Mouse (Mus musculus): ENCODE data around the gene Vamp5. TPM values are rescaled to one million over a fixed set of nuclear protein-coding genes. Genes with fewer than 3 reads are reported as not detected.

Gene Vamp5
- polyA plus RNA-seq (2016; fragmentation: Nextera tagmentation; extraction: Ambion mirVana), result 17.3 and 18.7 TPM in 2 replicates

DNA sequence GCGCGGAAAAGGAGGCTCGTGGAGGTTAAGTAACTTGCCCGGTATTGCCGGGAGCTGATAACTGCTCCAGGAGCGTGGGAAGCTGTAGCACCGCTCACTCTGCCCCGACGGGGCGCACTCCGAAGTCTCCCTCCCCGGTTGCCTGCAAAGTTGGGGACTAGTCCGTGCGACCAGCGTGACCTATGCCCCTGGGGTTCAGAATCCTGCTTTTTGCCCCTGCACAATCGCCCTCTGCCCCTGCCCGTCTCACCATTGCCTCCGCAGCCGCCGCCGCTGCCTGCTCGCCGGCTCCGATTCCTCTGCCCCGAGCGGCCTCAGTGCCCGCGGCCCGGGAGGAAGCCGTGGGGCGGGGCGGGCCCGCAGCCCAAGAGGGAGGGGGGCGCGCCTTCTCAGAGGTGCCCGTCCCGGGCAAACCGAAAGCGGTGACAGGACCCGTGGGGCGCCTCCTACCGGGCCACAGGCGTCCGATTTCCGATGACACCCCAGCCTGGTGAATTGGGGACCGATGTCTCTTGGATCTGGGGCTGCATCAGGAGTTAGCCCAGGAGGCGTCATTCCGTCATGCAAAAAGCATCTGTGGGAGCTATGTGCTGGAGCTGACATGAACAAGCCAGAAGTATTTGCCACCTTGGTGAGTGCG is at the start of gene Vamp5:
Gene Vamp5, minus strand, starts transcription at position 338 of the 640 bp plus-strand sequence.
- 2% methylated on average over 49 of the region's 49 CpGs for WGBS
- Histone ChIP-seq H3K4me2 (replicated peaks) (peak within 1 kb of the TSS; percentile 70), H3K9me3 (no peaks in the 10 kb centered on the region), H3K4me3 (peak within 1 kb of the TSS; percentile 40), H3K27me3 (replicated peaks) (peaks cover 15% of the 10 kb centered on the region), H3K36me3 (no peaks in the 10 kb centered on the region), H3K4me1 (peaks cover 8% of the 10 kb centered on the region; the same call in 1 of the 2 replicates), H3K27ac (no peak within 1 kb of the TSS), H3K9ac (peak within 1 kb of the TSS; percentile 30)
- peak; percentile 44; the same call in 1 of the 2 replicates for ATAC-seq (ENCODE audit: low FRiP score, low read depth)

DNA sequence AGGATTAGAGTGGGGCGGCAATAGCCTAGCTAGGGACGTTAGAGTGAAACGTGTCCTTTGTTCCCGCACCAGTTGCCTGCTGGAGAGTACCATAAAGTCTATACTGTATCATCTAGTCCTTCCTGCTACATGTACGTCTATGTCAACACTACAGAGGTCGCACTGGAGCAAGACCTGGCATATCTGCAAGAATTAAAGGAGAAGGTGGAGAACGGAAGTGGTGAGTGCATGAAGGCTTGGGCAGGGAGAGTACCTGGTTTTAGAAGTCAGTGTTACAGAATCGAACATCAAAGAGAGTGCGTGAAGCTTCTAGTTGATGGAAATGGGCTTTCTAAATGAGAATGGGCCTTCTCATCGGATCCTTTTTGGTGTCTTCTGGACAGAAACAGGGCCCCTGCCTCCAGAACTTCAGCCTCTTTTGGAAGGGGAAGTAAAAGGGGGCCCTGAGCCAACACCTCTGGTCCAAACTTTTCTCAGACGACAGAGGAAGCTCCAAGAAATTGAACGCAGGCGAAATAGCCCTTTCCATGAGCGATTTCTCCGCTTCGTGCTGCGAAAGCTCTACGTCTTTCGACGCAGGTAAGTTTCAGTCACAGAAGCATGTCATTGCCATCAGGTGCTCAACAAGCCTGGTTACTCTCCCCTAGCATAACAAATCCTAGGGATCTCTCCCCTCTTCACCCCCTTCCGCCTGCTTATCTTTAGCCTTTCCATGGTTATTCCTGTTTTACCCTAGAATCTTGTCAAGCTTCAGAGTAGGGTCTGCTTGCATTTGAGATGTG is 49.0 kb upstream of the Vamp5 start:
- Histone ChIP-seq H3K4me3 (no peak overlapping the region), H3K4me2 (replicated peaks) (no peak overlapping the region), H3K36me3 (peaks cover 63% of the 10 kb centered on the region), H3K27me3 (replicated peaks) (no peaks in the 10 kb centered on the region), H3K9me3 (no peaks in the 10 kb centered on the region), H3K4me1 (0 out of 2 replicates have a peak, but pooled peaks cover 5% of the 10 kb centered on the region), H3K27ac (no peak overlapping the region), H3K9ac (no peak overlapping the region)
- 88% methylated on average over 21 of the region's 21 CpGs for WGBS
- ATAC-seq (ENCODE audit: low FRiP score, low read depth), result no peak

DNA sequence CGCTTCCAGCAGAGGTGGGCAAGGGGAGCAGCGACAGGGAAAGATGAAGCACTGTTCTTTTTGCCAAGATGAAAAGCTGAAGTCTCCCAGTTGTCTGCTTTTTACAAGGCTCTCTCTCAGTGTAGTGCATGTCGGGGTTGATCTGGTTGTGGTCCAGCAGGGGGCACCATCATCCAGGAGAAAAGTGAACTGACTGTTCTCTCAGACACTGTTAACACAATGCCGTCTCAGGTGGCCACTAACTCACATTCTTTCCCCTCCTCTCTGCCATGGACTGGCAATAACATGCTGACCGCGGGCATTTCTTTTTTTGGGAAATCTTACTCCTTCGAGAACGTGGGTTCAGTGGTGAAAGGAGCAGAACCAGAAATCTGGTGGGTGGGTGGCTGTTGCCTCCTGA is 47.8 kb upstream of the Vamp5 start:
- H3K27ac ChIP-seq, result no peak overlapping the region
- H3K9ac ChIP-seq, result no peak overlapping the region
- H3K36me3 ChIP-seq, result peaks cover 66% of the 10 kb centered on the region
- no peaks in the 10 kb centered on the region for H3K9me3 ChIP-seq
- H3K27me3 ChIP-seq (replicated peaks), result no peaks in the 10 kb centered on the region
- H3K4me1 ChIP-seq, result 0 out of 2 replicates have a peak, but pooled peaks cover 5% of the 10 kb centered on the region
- 37% methylated on average over 8 of the region's 8 CpGs for WGBS
- H3K4me2 ChIP-seq (replicated peaks), result no peak overlapping the region
- ATAC-seq (ENCODE audit: low FRiP score, low read depth), result peak; percentile 86
- H3K4me3 ChIP-seq, result no peak overlapping the region

DNA sequence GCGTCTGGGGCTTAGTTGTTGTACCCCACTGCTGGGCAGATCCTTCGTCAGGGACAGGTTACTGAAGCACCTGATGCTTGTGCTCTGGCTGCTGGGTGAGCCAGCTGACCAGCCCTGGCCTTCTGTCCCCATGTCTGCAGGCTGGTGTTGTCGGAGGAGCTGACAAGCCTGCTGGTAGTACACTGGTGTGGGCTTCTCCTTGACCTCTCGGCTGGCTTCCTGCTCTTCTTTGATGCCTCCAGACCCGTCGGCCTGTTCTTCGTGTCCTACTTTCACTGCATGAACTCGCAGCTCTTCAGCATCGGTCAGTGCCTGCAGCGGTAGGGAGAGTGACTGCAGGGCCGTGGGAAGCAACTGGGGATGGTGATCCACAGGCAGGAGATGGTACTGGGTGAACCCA is 45.4 kb upstream of the Vamp5 start:
- Histone ChIP-seq H3K9me3 (no peaks in the 10 kb centered on the region), H3K4me3 (no peak overlapping the region), H3K9ac (no peak overlapping the region), H3K27me3 (replicated peaks) (no peaks in the 10 kb centered on the region), H3K36me3 (peaks cover 74% of the 10 kb centered on the region), H3K4me1 (0 out of 2 replicates have a peak, but pooled peaks cover 5% of the 10 kb centered on the region), H3K4me2 (replicated peaks) (no peak overlapping the region), H3K27ac (no peak overlapping the region)
- 95% methylated on average over 11 of the region's 11 CpGs for WGBS
- ATAC-seq (ENCODE audit: low FRiP score, low read depth), result no peak

DNA sequence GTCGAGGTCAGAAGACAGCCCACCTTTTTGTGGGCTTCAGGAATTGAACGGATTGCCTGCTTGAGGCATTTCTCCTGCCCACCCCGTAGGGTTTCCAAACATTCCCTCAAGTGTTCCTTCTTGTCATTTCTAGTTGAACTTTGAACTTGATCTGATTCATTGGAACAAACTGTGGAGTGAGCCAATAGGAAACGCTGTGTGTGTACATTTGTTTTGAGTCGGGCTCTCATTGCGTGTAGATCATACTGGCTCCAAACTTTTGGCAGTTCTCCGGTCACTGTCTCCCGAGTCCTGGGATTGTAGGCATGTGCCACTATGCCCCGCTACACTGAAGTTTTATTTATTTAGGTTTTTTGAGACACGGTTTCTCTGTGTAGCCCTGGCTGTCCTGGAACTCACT is 40.6 kb upstream of the Vamp5 start:
- peaks cover 2% of the 10 kb centered on the region; the same call in 1 of the 2 replicates for H3K4me1 ChIP-seq
- H3K9ac ChIP-seq, result no peak overlapping the region
- 95% methylated on average over 10 of the region's 10 CpGs for WGBS
- H3K4me3 ChIP-seq, result no peak overlapping the region
- peaks cover 68% of the 10 kb centered on the region for H3K36me3 ChIP-seq
- ATAC-seq (ENCODE audit: low FRiP score, low read depth), result no peak
- no peaks in the 10 kb centered on the region for H3K27me3 ChIP-seq (replicated peaks)
- H3K27ac ChIP-seq, result no peak overlapping the region
- H3K4me2 ChIP-seq (replicated peaks), result no peak overlapping the region
- H3K9me3 ChIP-seq, result no peaks in the 10 kb centered on the region

DNA sequence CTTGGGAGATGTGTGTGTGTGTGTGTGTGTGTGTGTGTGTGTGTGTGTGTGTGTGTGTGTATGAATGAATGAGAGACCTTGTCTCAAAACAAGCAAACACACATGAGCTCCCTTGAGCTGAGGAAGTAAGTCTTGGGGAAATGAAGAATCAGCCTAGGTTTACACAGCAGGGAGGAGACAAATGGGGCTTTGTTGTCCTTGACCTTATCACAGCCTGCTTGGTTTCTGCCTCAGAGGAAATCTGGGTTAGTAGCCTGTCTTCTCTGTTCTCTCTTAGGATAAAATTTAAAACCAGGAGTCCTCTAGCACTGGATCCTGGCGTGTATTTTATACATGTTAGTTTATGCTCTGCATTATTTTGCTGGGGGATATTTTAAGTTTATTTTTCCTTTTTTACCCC is 39.5 kb upstream of the Vamp5 start:
- H3K27ac ChIP-seq, result no peak overlapping the region
- H3K4me2 ChIP-seq (replicated peaks), result no peak overlapping the region
- no peaks in the 10 kb centered on the region for H3K27me3 ChIP-seq (replicated peaks)
- peaks cover 57% of the 10 kb centered on the region for H3K36me3 ChIP-seq
- H3K4me1 ChIP-seq, result peaks cover 12% of the 10 kb centered on the region
- H3K9ac ChIP-seq, result no peak overlapping the region
- H3K9me3 ChIP-seq, result no peaks in the 10 kb centered on the region
- 95% methylated on average over 1 of the region's 1 CpGs for WGBS
- no peak overlapping the region for H3K4me3 ChIP-seq
- ATAC-seq (ENCODE audit: low FRiP score, low read depth), result no peak

DNA sequence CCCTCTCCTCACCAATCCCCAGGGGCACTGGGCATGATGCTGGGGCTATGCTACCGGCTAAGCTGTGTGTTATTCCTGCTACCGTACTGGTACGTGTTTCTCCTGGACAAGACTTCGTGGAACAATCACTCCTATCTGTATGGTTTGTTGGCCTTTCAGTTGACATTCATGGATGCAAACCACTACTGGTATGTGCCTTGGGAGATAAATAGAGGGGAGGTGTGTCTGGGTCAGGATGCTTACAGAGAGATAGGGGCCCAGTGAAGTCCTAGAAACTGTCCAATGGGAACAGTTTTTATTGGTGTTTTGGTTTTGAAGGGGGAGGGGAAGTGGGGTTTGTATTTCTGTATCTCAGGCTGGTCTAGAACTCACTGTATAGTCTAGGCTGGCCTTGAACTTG is 38.0 kb upstream of the Vamp5 start:
- no peak overlapping the region for H3K4me3 ChIP-seq
- H3K9me3 ChIP-seq, result no peaks in the 10 kb centered on the region
- ATAC-seq (ENCODE audit: low FRiP score, low read depth), result no peak
- H3K9ac ChIP-seq, result no peak overlapping the region
- peaks cover 42% of the 10 kb centered on the region for H3K36me3 ChIP-seq
- H3K4me2 ChIP-seq (replicated peaks), result no peak overlapping the region
- WGBS, result 92% methylated on average over 4 of the region's 4 CpGs
- H3K27me3 ChIP-seq (replicated peaks), result no peaks in the 10 kb centered on the region
- H3K4me1 ChIP-seq, result peaks cover 14% of the 10 kb centered on the region
- H3K27ac ChIP-seq, result no peak overlapping the region

DNA sequence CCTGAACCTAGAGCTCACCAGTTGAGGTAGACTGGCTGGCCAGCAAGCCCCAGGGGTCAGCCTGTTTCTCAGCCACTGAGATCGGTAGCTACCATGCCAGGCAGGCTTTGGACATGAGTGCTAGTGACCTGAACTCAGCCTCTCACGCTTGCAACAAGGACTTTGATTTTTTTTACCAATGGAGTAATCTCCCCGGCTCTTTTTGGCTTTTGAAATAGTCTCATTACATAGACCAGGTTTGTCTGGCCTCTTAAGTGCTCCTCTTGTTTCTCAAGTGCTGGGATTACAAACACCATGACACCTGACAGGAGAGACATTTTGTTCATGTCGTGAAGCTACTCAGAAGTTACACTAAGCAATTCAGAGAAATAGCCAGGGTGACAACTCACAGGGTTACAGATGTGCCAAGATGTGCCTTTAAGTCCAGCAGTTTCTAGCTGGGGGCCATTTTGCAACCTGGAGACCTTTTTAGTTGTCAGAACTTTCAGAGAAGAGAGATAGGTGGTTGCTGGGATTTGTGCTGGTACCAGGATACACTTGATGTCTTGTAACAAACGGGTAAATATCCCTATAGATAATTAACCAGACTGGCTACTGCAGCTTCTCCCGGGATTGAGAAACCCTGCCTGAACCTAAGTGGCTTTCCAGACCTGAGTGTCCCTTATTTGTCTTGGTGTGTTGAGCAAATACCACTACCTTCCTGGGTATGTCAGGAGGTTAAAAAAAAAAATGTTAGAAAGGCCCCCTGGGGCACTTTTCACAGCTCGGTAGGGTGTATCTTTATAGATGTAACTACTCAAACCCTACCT is 35.9 kb upstream of the Vamp5 start:
- no peak overlapping the region for H3K9ac ChIP-seq
- peaks cover 24% of the 10 kb centered on the region for H3K36me3 ChIP-seq
- WGBS, result 91% methylated on average over 7 of the region's 7 CpGs
- no peak overlapping the region for H3K4me2 ChIP-seq (replicated peaks)
- H3K4me3 ChIP-seq, result no peak overlapping the region
- no peak for ATAC-seq (ENCODE audit: low FRiP score, low read depth)
- H3K9me3 ChIP-seq, result no peaks in the 10 kb centered on the region
- H3K27me3 ChIP-seq (replicated peaks), result no peaks in the 10 kb centered on the region
- no peak overlapping the region for H3K27ac ChIP-seq
- H3K4me1 ChIP-seq, result peaks cover 14% of the 10 kb centered on the region

DNA sequence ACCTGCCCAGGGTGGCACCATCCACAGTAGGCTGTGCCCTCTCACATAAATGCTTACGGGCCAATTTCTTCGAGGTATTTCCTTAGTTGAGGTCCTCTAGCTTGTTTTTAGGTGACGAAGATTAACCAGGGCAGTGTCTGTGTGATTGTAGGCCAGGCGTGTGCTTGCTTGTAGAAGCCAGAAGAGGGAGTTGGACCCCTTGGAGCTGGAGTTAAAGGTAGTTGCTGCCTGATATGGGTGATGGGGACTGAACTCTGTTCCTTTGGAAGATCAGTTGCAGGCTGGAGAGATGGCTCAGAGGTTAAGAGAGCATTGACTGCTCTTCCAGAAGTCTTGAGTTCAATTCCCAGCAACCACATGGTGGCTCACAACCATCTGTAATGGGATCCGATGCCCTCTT is 34.9 kb upstream of the Vamp5 start:
- Histone ChIP-seq H3K27me3 (replicated peaks) (0 out of 2 replicates have a peak, but pooled peaks cover 3% of the 10 kb centered on the region), H3K9me3 (no peaks in the 10 kb centered on the region), H3K4me2 (replicated peaks) (peak overlapping the region; percentile 72), H3K4me1 (peaks cover 14% of the 10 kb centered on the region), H3K4me3 (0 out of 2 replicates have a peak overlapping the region, but pooled peaks have one; percentile 7), H3K27ac (no peak overlapping the region), H3K36me3 (peaks cover 21% of the 10 kb centered on the region), H3K9ac (no peak overlapping the region)
- WGBS, result 90% methylated on average over 5 of the region's 5 CpGs
- no peak for ATAC-seq (ENCODE audit: low FRiP score, low read depth)

DNA sequence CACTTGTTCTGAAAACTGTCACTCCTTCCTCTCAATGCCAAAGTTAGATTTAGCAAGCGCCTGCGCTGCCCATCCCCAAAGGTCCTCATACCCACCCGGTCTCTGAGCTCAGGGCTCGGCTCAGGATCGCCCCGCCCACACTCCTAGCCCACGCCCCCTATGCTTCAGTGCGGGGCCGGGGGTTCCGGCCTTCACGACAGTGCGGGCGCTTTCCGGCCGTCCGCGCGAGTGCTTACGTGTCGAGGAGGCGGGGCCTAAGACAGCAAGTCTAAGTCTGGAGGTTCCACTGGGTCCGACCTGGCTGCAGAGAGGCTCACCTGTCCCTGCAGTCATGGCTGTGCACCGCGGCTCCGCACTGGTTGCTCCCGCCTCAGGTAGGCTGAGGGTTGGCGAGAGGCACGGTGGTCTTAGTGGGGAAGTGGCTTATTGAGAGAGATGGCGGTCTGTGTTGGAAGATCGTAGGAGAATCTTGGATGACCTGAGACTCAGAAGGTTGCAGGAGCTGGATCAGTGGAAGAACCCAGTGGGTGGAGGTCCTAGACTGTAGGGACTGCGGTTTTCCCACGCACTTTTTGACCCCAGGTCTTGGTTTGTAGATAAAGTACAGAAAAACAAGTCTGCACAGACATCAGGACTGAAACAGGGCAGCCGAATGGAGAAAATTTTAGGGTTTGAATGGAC is 33.9 kb upstream of the Vamp5 start, which contains the start of gene Ggcx:
Gene Ggcx, plus strand, starts transcription at position 233 of the 681 bp plus-strand sequence.
- Histone ChIP-seq H3K27ac (no peak within 1 kb of the TSS), H3K9me3 (no peaks in the 10 kb centered on the region), H3K4me1 (peaks cover 14% of the 10 kb centered on the region), H3K4me2 (replicated peaks) (peak within 1 kb of the TSS; percentile 72), H3K9ac (peak within 1 kb of the TSS; percentile 83), H3K4me3 (peak within 1 kb of the TSS; percentile 81), H3K27me3 (replicated peaks) (0 out of 2 replicates have a peak, but pooled peaks cover 3% of the 10 kb centered on the region), H3K36me3 (peaks cover 16% of the 10 kb centered on the region)
- 2% methylated on average over 33 of the region's 33 CpGs for WGBS
- ATAC-seq (ENCODE audit: low FRiP score, low read depth), result peak; percentile 97

DNA sequence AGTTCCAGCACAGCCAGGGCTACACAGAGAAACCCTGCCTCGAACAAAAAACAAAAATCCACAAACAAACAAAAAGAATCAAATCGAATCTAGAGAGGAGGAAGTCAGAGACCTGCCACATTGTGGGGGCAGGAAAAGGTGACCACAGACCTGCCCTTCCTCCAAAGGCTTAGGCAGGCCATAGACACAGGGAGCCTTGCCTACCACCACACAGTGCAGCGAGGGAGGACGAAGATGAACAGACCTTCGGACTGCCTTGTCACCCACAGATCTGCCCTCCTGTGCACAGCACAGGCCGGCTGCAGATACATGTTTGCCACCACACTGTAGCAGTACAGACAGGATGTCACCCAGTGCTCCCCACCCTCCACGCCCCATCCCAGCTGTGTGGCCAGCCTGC is 30.2 kb upstream of the Vamp5 start:
- no peak for ATAC-seq (ENCODE audit: low FRiP score, low read depth)
- Histone ChIP-seq H3K9ac (no peak overlapping the region), H3K9me3 (no peaks in the 10 kb centered on the region), H3K4me2 (replicated peaks) (no peak overlapping the region), H3K27me3 (replicated peaks) (0 out of 2 replicates have a peak, but pooled peaks cover 3% of the 10 kb centered on the region), H3K27ac (no peak overlapping the region), H3K4me3 (no peak overlapping the region), H3K36me3 (no peaks in the 10 kb centered on the region), H3K4me1 (peaks cover 9% of the 10 kb centered on the region)
- 86% methylated on average over 7 of the region's 7 CpGs for WGBS

All from neural tube, embryonic 12.5 days (tissue).